Mouse (Mus musculus) left cerebral cortex, adult 2 months (tissue): Measurements from ENCODE around the gene Gm10134. TPM values are rescaled to one million over a fixed set of nuclear protein-coding genes. Genes with fewer than 3 reads are reported as not detected.
"Not testable (repeated sequence)": the region's sequence is repeated elsewhere in the genome, so short reads cannot be mapped to it uniquely, and the experiment has no call there.

Experiments
- DNase-seq, 2 experiments: peaks; one replicate each; pipeline ENCODE4 v3.0.0; 2021 to 2022; ENCODE audit warnings: low spot score in 2 of 2, mixed read lengths in 1 of 2; ENCODE audit errors: extremely low spot score in 1 of 2
- H3K27ac ChIP-seq: fragments of 200-600 bp; 2 replicates; pipeline ENCODE4 v1.8.1; 2022
- H3K4me3 ChIP-seq: fragments of 200-600 bp; 2 replicates; pipeline ENCODE4 v1.8.1; 2022
- CTCF ChIP-seq: fragments of 200-600 bp; IDR thresholded peaks from 2 replicates; pipeline ENCODE4 v1.8.1; 2022; ENCODE audit warnings: antibody characterized with exemption, mild to moderate bottlenecking, moderate library complexity
- intact Hi-C: fragments of 180-260 bp; cut with DNase I; formaldehyde crosslinking; loops from one replicate; pipeline ENCODE4 v1.15.1; 2025
- total RNA-seq, 2 experiments: library from RNA; stranded (reverse); gene quantifications; 2 replicates each; pipeline ENCODE4 v1.2.3; 2021

The Gm10134 gene
- total RNA-seq, 2 experiments from 2014 or later = 1.9 TPM; not detected in 1

DNA sequence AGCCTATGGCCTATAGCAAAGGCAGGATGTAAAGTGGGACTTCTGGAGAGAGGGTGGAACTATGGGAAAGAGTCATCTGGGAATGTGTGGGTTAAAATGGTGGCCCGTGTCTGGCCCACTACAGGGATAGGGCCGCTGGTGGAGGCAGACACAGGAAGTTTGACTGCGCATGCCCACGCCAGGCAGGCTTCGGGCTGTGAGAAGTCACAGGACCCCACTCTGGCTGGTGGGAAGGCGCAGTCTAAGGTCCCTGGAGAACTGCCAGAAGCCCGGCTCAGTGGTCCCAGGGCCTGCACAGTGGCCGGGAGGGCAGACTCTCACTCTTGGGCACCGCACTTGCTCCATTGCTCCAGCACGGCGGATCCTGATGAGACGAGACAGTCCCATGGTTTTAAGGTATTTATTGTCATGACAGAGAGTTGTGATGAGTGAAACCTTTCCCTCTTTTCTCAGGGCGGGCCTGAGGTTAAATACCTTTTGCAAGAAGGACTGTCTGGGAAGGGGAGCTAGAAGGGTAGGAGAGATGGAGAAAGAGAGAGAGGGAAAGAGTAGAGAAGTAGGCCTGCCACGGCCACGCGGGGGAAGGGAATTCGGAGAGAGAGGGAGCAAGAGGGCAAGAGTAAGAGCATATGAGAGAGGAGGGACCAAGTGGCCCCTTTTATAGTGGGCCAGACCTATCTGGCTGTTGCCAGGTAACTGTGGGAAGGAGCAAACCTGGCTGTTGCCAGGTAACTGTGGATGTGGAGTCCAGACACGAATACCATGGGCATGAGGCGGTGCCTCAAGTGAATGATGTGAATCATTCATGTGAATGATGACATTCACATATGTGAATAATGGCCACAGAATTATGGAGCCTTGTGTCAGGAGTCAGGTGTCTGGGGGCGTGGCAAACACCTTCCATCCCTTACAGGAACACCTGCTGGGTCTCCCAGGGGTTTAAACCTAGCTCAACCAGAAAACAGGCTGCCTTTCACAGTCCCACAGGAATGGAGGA, 26.4 kb upstream of the Gm10134 start:
- intact Hi-C loops = no loop called here

GRCm38 (mm10) chr2:28483861-28484260, 22.0 kb upstream of the Gm10134 start:
- Histone ChIP-seq H3K4me3 (no peak overlapping the region), H3K27ac (no peak overlapping the region)
- no peak for TF ChIP-seq CTCF
- DNase-seq = no peak
- intact Hi-C loops = no loop called here

More for the DNA sequence above, 26.4 kb upstream of the Gm10134 start:
- TF ChIP-seq CTCF = no peak
- DNase-seq = no peak
- Histone ChIP-seq H3K4me3 (no peak overlapping the region), H3K27ac (no peak overlapping the region)

GRCm38 (mm10) chr2:28494521-28494920, 11.4 kb upstream of the Gm10134 start:
- intact Hi-C loops = no loop called here
- H3K27ac ChIP-seq = no peak overlapping the region
- no peak for TF ChIP-seq CTCF
- no peak overlapping the region for H3K4me3 ChIP-seq
- DNase-seq = no peak

DNA sequence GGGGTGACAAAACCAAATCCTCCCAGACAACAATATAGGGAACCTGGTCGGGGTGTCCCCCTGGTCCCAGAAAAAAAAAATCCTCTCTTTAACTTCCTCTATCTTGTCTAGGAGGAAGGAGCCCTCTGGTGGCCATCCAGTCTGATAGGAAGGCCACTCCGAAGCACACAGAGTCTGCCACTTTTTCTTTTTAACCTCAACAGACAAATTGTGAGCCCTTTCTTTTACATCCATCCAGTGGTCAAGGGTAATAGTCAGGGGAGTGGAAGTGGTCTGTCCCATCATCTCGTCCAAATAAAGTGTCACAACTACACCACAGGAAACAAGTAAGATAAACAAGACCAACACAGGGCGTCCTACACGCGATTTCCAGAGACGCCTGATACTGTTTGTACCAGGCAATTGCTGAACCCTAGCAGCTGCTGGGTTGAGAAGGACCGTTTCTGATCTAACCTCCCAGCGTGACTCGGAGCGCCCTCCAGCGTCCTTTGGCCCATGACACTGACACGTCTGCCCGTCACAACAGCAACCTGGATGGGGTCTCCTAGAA, 10.6 kb upstream of the Gm10134 start:
- peak in 1 of 2 experiments; percentile 10 for DNase-seq

DNA sequence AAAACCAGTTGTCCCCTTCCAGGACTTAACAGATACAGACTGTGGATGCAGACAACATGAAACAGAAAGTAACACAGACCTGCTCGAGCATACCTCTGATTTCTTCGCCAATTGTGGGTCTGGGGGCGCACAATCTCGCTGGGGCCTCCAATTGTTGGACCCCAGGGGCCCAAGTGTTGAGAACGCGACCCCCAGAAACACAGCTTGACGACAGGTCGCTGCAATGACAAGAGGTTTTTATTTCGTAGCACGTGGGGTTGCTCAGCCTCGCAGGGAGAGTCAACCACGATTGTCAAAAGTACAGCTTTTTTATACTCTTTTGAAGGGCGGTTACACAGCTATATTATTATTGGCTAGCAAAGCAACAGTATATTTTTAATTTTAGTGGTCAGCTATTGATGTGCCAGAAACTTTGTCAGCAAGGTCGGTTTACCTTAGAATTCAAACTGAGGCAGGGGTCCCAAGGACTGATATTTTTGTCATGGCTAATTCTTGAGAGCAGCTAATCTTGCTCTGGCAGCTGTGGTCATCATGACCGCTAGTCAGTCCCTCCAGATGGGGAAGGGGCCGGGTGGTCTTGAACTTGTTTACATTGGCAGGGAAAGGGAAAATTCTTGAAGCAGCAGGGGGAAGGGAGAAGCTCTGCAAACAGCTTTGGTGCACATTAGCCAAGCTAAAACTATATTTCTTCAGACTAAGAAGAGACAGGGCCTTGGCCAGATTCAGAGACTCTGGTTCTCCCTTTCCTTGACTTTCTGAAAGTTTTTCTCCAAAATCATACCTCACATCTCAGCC, 9.9 kb upstream of the Gm10134 start:
- DNase-seq = peak; percentile 4 to 7
- TF ChIP-seq CTCF = no peak
- Histone ChIP-seq H3K27ac (no peak overlapping the region), H3K4me3 (no peak overlapping the region)
- intact Hi-C loops = no loop called here

More for the DNA sequence above, 10.6 kb upstream of the Gm10134 start:
- H3K4me3 ChIP-seq = no peak overlapping the region
- H3K27ac ChIP-seq = no peak overlapping the region
- TF ChIP-seq CTCF = peak; percentile 65
- intact Hi-C loops = no loop called here

- H3K4me3 ChIP-seq = 0 out of 2 replicates have a peak within 1 kb of the TSS, but pooled peaks have one; percentile 13
- DNase-seq = peak; percentile 5 to 7
- TF ChIP-seq CTCF = no peak
- H3K27ac ChIP-seq = no peak within 1 kb of the TSS
- intact Hi-C loops = no loop called here
Measured at GRCm38 (mm10) chr2:28496671-28497070, 9.2 kb upstream of the Gm10134 start, which contains the start of gene Gbgt1. Gene Gbgt1, plus strand, starts transcription at chr2:28496891.

GRCm38 (mm10) chr2:28497561-28497960, 8.3 kb upstream of the Gm10134 start:
- intact Hi-C loops = no loop called here
- DNase-seq = peak; percentile 3 to 6
- no peak overlapping the region for H3K27ac ChIP-seq
- no peak overlapping the region for H3K4me3 ChIP-seq
- no peak for TF ChIP-seq CTCF

GRCm38 (mm10) chr2:28498431-28498830, 7.5 kb upstream of the Gm10134 start:
- DNase-seq = peak; percentile 2 to 4
- intact Hi-C loops = no loop called here
- Histone ChIP-seq H3K4me3 (no peak overlapping the region), H3K27ac (no peak overlapping the region)
- TF ChIP-seq CTCF = no peak

DNA sequence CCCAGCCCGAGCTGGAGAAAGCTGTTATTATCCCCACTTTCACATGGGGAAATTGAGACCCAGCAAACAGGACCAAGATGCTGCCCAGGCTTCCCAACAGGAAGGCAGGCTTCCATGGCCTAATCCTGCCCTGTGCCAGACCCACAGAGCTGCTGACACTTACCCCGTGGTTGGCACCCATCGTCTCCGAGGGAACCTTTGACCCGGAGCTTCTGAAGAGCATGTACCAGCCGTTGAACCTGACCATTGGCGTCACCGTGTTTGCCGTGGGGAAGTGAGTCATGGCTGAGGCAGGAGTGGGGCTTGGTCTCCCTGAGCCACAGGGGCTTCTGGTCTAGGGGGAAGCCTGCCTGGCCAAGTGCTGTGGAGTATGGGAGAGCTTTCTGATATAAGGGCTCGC, 2.9 kb upstream of the Gm10134 start:
- no peak overlapping the region for H3K4me3 ChIP-seq
- no peak for TF ChIP-seq CTCF
- H3K27ac ChIP-seq = no peak overlapping the region
- DNase-seq = no peak
- intact Hi-C loops = no loop called here

GRCm38 (mm10) chr2:28504676-28505075, 1.2 kb upstream of the Gm10134 start:
- TF ChIP-seq CTCF = no peak
- intact Hi-C loops = no loop called here
- no peak for DNase-seq
- Histone ChIP-seq H3K27ac (no peak overlapping the region), H3K4me3 (no peak overlapping the region)

GRCm38 (mm10) chr2:28506291-28506690, 396 bp downstream of the Gm10134 start:
- TF ChIP-seq CTCF = no peak
- no peak for DNase-seq
- Histone ChIP-seq H3K4me3 (no peak overlapping the region), H3K27ac (no peak overlapping the region)
- intact Hi-C loops = no loop called here

DNA sequence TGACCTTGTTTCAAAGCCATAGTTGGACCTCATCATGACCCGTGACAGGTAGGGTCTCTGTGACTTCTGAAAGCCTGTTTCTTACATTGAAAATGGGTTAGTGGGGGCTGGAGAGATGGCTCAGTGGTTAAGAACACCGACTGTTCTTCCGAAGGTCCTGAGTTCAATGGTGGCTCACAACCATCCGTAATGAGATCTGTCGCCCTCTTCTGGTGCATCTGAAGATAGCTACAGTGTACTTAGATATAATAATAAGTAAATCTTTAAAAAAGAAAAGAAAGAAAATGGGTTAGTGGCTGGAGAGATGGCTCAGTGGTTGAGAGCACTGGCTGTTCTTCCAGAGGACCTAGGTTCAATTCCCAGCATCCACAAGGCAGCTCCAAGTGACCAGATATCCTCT, 5.7 kb downstream of the Gm10134 start:
- DNase-seq, H3K4me3 ChIP-seq, H3K27ac ChIP-seq, intact Hi-C loops: not testable (repeated sequence)
- peak; percentile 41 for TF ChIP-seq CTCF
